Mouse (Mus musculus) embryonic facial prominence, embryonic 15.5 days (tissue): ENCODE data around the gene Ech1. TPM values are rescaled to one million over a fixed set of nuclear protein-coding genes. Genes with fewer than 3 reads are reported as not detected.

ENCODE experiments used
- ATAC-seq: fragments of 200-750 bp; cut with Nextera tagmentation; 2 replicates; pipeline ENCODE4 v1.8.0; 2017; ENCODE audit warnings: low read depth, moderate TSS enrichment; ENCODE audit not compliant: insufficient number of reproducible peaks, low FRiP score, low TSS enrichment
- H3K27ac ChIP-seq: fragments of 300-500 bp; sonication (generic); replicated peaks from 2 replicates; pipeline ENCODE4 v1.5.1; 2015; ENCODE audit warnings: mild to moderate bottlenecking, inconsistent platforms
- H3K27me3 ChIP-seq: fragments of 300-500 bp; sonication (generic); 2 replicates; pipeline ENCODE4 v1.6.1; 2015; ENCODE audit warnings: inconsistent platforms
- H3K36me3 ChIP-seq: fragments of 300-500 bp; sonication (generic); 2 replicates; pipeline ENCODE4 v1.6.1; 2015; ENCODE audit warnings: mild to moderate bottlenecking, inconsistent platforms
- H3K4me1 ChIP-seq: fragments of 300-500 bp; sonication (generic); 2 replicates; pipeline ENCODE4 v1.6.1; 2015; ENCODE audit warnings: inconsistent platforms
- H3K4me2 ChIP-seq: fragments of 300-500 bp; sonication (generic); replicated peaks from 2 replicates; pipeline ENCODE4 v1.6.1; 2015; ENCODE audit warnings: mild to moderate bottlenecking, inconsistent platforms
- H3K4me3 ChIP-seq: fragments of 300-500 bp; sonication (generic); replicated peaks from 2 replicates; pipeline ENCODE4 v1.5.1; 2015; ENCODE audit warnings: mild to moderate bottlenecking, inconsistent platforms
- H3K9ac ChIP-seq: fragments of 300-500 bp; sonication (generic); 2 replicates; pipeline ENCODE4 v1.6.1; 2015; ENCODE audit warnings: inconsistent platforms
- H3K9me3 ChIP-seq: fragments of 300-500 bp; sonication (generic); replicated peaks from 2 replicates; pipeline ENCODE4 v1.6.1; 2016; ENCODE audit warnings: inconsistent platforms
- WGBS: fragments of 180-500 bp; shearing (Covaris S2); methylation state at CpG from one replicate; pipeline ENCODE4 v1.1.7; 2015; 5-methylcytosine and 5-hydroxymethylcytosine counted together
- polyA plus RNA-seq: library from polyadenylated mRNA; unstranded; fragments of >200 nt; fragmentation: Nextera tagmentation; extraction: Ambion mirVana; gene quantifications from 2 replicates; pipeline ENCODE4 v1.2.1, GENCODE M21; 2015

Ech1 gene
- polyA plus RNA-seq, 1 experiment from 2014 or later = 231 TPM

DNA sequence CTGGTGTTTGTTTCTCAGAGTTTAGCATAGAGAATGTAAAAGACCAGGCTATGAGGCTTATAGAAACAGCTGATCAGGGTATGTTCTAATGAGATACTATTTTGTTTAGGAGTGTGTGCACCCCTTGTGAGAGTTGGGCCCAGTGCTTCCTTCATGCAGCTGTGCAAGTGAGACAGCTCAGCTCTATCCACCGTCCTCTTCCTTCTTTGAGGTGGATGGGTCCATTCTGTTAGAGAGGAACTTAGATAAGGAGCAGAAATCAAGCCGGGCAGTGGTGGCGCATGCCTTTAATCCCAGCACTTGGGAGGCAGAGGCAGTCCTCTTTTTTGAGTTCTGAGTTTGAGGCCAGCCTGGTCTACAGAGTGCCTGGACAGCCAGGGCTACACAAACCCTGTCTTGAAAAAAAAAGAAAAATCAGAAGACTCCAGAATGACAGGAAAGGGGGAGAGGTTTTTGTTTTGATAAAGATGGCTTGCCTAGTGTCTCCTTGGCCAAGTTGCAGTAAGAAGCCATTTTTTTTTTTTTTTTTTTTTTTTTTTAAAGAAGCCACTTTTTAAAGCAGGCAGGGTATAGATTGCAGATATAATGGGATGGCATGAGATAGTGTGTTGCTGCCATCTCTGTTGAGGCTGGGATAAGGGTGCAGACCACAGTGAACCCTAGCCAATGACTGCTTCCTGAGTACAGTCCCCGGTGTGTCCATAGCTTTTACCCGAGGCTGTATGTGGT is 10.5 kb upstream of the Ech1 start:
- Histone ChIP-seq H3K9ac (no peak overlapping the region), H3K4me3 (no peak overlapping the region), H3K4me1 (peaks cover 63% of the 10 kb centered on the region), H3K36me3 (peaks cover 64% of the 10 kb centered on the region), H3K27me3 (no peaks in the 10 kb centered on the region), H3K9me3 (no peaks in the 10 kb centered on the region), H3K27ac (no peak overlapping the region), H3K4me2 (no peak overlapping the region)
- no peak for ATAC-seq
- WGBS = 85% methylated on average over 5 of the region's 5 CpGs

GRCm38 (mm10) chr7:28815230-28815629 is 9.8 kb upstream of the Ech1 start:
- Histone ChIP-seq H3K9me3 (no peaks in the 10 kb centered on the region), H3K9ac (no peak overlapping the region), H3K27me3 (no peaks in the 10 kb centered on the region), H3K4me1 (peaks cover 69% of the 10 kb centered on the region), H3K4me2 (no peak overlapping the region), H3K27ac (no peak overlapping the region), H3K36me3 (peaks cover 72% of the 10 kb centered on the region), H3K4me3 (no peak overlapping the region)
- no peak for ATAC-seq
- WGBS = 88% methylated on average over 9 of the region's 9 CpGs

GRCm38 (mm10) chr7:28816201-28816600 is 8.8 kb upstream of the Ech1 start:
- Histone ChIP-seq H3K9ac (no peak overlapping the region), H3K4me2 (no peak overlapping the region), H3K4me3 (no peak overlapping the region), H3K27me3 (no peaks in the 10 kb centered on the region), H3K4me1 (peaks cover 76% of the 10 kb centered on the region), H3K9me3 (no peaks in the 10 kb centered on the region), H3K36me3 (peaks cover 81% of the 10 kb centered on the region), H3K27ac (0 out of 2 replicates have a peak overlapping the region, but pooled peaks have one; percentile 39)
- WGBS = 82% methylated on average over 9 of the region's 9 CpGs
- no peak for ATAC-seq

GRCm38 (mm10) chr7:28816920-28817319 is 8.1 kb upstream of the Ech1 start:
- 90% methylated on average over 10 of the region's 10 CpGs for WGBS
- ATAC-seq = no peak
- no peaks in the 10 kb centered on the region for H3K27me3 ChIP-seq

GRCm38 (mm10) chr7:28817524-28817923 is 7.5 kb upstream of the Ech1 start:
- no peak for ATAC-seq
- Histone ChIP-seq H3K4me2 (no peak overlapping the region), H3K9ac (no peak overlapping the region), H3K4me3 (no peak overlapping the region), H3K4me1 (peaks cover 73% of the 10 kb centered on the region), H3K9me3 (no peaks in the 10 kb centered on the region), H3K27me3 (no peaks in the 10 kb centered on the region), H3K27ac (no peak overlapping the region; the same call in 1 of the 2 replicates), H3K36me3 (peaks cover 95% of the 10 kb centered on the region)
- WGBS = 70% methylated on average over 6 of the region's 6 CpGs

More at GRCm38 (mm10) chr7:28816920-28817319, 8.1 kb upstream of the Ech1 start:
- Histone ChIP-seq H3K4me3 (no peak overlapping the region), H3K9me3 (no peaks in the 10 kb centered on the region), H3K36me3 (peaks cover 89% of the 10 kb centered on the region), H3K4me2 (no peak overlapping the region), H3K27ac (no peak overlapping the region), H3K4me1 (peaks cover 75% of the 10 kb centered on the region), H3K9ac (no peak overlapping the region)

GRCm38 (mm10) chr7:28817957-28818356 is 7.1 kb upstream of the Ech1 start:
- no peaks in the 10 kb centered on the region for H3K9me3 ChIP-seq
- peaks cover 98% of the 10 kb centered on the region for H3K36me3 ChIP-seq
- no peak overlapping the region for H3K4me3 ChIP-seq
- peak overlapping the region; percentile 35; the same call in 1 of the 2 replicates for H3K27ac ChIP-seq
- H3K9ac ChIP-seq = no peak overlapping the region
- H3K27me3 ChIP-seq = no peaks in the 10 kb centered on the region
- WGBS = 71% methylated on average over 4 of the region's 4 CpGs
- no peak for ATAC-seq
- no peak overlapping the region for H3K4me2 ChIP-seq
- H3K4me1 ChIP-seq = peaks cover 73% of the 10 kb centered on the region

DNA sequence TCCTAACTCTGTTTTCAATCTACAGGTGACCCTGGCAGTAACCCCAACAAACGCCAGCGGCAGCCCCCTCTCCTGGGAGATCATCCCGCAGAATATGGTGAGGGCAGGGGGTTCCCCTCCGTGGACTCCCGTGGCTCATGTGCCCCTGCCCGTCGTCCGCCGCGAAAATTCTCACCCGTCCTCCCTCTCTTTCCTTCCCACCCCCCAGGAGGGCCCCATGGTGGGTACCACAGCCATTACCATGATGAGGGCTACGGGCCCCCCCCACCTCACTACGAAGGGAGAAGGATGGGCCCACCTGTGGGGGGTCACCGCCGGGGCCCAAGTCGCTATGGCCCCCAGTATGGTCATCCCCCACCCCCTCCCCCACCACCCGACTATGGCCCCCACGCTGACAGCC is 6.6 kb upstream of the Ech1 start:
- H3K27ac ChIP-seq = 0 out of 2 replicates have a peak overlapping the region, but pooled peaks have one; percentile 35

GRCm38 (mm10) chr7:28818861-28819452 is 6.1 kb upstream of the Ech1 start:
- Histone ChIP-seq H3K4me1 (peaks cover 70% of the 10 kb centered on the region), H3K27me3 (no peaks in the 10 kb centered on the region), H3K4me3 (no peak overlapping the region), H3K9ac (no peak overlapping the region), H3K4me2 (no peak overlapping the region), H3K9me3 (no peaks in the 10 kb centered on the region), H3K36me3 (peaks cover 88% of the 10 kb centered on the region), H3K27ac (no peak overlapping the region)
- 81% methylated on average over 4 of the region's 4 CpGs for WGBS
- no peak for ATAC-seq

More for the DNA sequence above, 6.6 kb upstream of the Ech1 start:
- Histone ChIP-seq H3K9me3 (no peaks in the 10 kb centered on the region), H3K4me2 (no peak overlapping the region), H3K27me3 (no peaks in the 10 kb centered on the region), H3K4me3 (no peak overlapping the region), H3K4me1 (peaks cover 73% of the 10 kb centered on the region), H3K36me3 (peaks cover 94% of the 10 kb centered on the region), H3K9ac (no peak overlapping the region)
- 75% methylated on average over 17 of the region's 18 CpGs for WGBS
- ATAC-seq = no peak

- H3K4me1 ChIP-seq = peaks cover 66% of the 10 kb centered on the region
- ATAC-seq = no peak
- 80% methylated on average over 4 of the region's 4 CpGs for WGBS
- H3K9ac ChIP-seq = no peak overlapping the region
- no peaks in the 10 kb centered on the region for H3K9me3 ChIP-seq
- H3K27me3 ChIP-seq = no peaks in the 10 kb centered on the region
- H3K36me3 ChIP-seq = peaks cover 82% of the 10 kb centered on the region
- no peak overlapping the region for H3K4me2 ChIP-seq
- H3K4me3 ChIP-seq = no peak overlapping the region
- H3K27ac ChIP-seq = peak overlapping the region; percentile 48; the same call in 1 of the 2 replicates
These were observed 5.4 kb upstream of the Ech1 start for GRCm38 (mm10) chr7:28819571-28819970.

- no peak for ATAC-seq
These were observed 4.4 kb upstream of the Ech1 start for GRCm38 (mm10) chr7:28820358-28821260.

DNA sequence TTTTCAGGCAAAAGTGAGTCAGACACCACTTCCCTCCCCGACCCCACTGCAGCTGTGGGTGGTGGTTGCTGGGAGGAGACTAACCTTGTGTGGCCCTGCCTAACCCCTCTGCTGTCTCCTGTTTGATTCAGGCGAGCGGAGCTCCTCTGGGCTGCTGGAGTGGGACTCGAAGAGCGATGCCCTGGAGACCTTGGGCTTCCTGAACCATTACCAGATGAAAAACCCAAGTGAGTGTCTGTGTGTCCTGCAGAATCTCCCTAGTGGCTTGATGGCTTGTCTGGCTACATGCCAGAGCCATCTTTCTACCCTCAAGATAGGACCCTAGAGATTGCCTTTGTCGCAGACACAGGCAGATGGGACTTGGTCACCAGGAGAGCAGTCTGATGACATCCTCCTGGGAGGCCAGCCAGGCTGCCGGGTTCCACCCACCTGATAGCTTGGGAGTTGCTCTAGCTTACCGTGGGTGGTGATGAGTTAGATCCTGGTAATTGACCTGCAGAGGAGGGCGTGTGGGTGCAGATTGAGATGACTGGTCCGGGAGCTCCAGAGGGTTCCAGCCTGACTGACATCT is 3.7 kb upstream of the Ech1 start:
- no peak overlapping the region for H3K4me3 ChIP-seq
- H3K27me3 ChIP-seq = no peaks in the 10 kb centered on the region
- H3K27ac ChIP-seq = peak overlapping the region; percentile 48
- H3K36me3 ChIP-seq = peaks cover 65% of the 10 kb centered on the region
- ATAC-seq = no peak
- no peaks in the 10 kb centered on the region for H3K9me3 ChIP-seq
- peaks cover 62% of the 10 kb centered on the region for H3K4me1 ChIP-seq
- no peak overlapping the region for H3K4me2 ChIP-seq
- 58% methylated on average over 10 of the region's 10 CpGs for WGBS
- no peak overlapping the region for H3K9ac ChIP-seq

More at GRCm38 (mm10) chr7:28820358-28821260, 4.4 kb upstream of the Ech1 start:
- Histone ChIP-seq H3K27ac (peak overlapping the region; percentile 48), H3K27me3 (no peaks in the 10 kb centered on the region), H3K4me3 (no peak overlapping the region), H3K36me3 (peaks cover 72% of the 10 kb centered on the region), H3K4me1 (peaks cover 62% of the 10 kb centered on the region), H3K9me3 (no peaks in the 10 kb centered on the region), H3K4me2 (no peak overlapping the region), H3K9ac (no peak overlapping the region)
- WGBS = 58% methylated on average over 12 of the region's 12 CpGs
